Mouse (Mus musculus): Measurements from ENCODE around the gene Sall1.

- TF ChIP-seq GATA1 (IDR thresholded peaks at IDR 0.05; ENCODE audit: low read length) (no peak), TAL1 (IDR thresholded peaks at IDR 0.05; ENCODE audit: low read length) (no peak)
These were observed 22.8 kb downstream of the Sall1 start for GRCm38 (mm10) chr8:89021139-89021538.

All from erythroblast, embryonic 14.5 days (primary cell).